Mouse (Mus musculus) layer of hippocampus, adult 2 months (tissue): ENCODE results near the gene Ifna6. TPM values are rescaled to one million over a fixed set of nuclear protein-coding genes. Genes with fewer than 3 reads are reported as not detected.
A peak's percentile ranks its signal among the peaks of the same experiment; 100 is the strongest.
"Not testable (repeated sequence)": the region's sequence is repeated elsewhere in the genome, so short reads cannot be mapped to it uniquely, and the experiment has no call there.

Source experiments
- DNase-seq, 2 experiments: peaks; one replicate each; pipeline ENCODE4 v3.0.0; 2022; ENCODE audit warnings: low spot score in 2 of 2
- H3K27ac ChIP-seq: fragments of 200-600 bp; 2 replicates; pipeline ENCODE4 v1.8.1; 2022
- H3K4me3 ChIP-seq: fragments of 200-600 bp; 2 replicates; pipeline ENCODE4 v1.8.1; 2022; ENCODE audit warnings: mild to moderate bottlenecking
- CTCF ChIP-seq: fragments of 200-600 bp; conservative IDR thresholded peaks from 2 replicates; pipeline ENCODE4 v1.8.1; 2022; ENCODE audit warnings: antibody characterized with exemption, mild to moderate bottlenecking, moderate library complexity
- long read RNA-seq, 2 experiments: library from polyadenylated mRNA; stranded (forward); transcript quantifications; one replicate each; pipeline ENCODE4 v2.0.0; 2021; ENCODE audit warnings: borderline mapping rate in 2 of 2
- total RNA-seq, 2 experiments: library from RNA; stranded (reverse); gene quantifications; 2 replicates each; pipeline ENCODE4 v1.2.3; 2021

Gene Ifna6
- not detected for total RNA-seq
- long read RNA-seq, experiment 1: 0 reads
- long read RNA-seq, experiment 2: 0 reads

GRCm38 (mm10) chr4:88827116-88827515, at the start of gene Ifna6:
TSS of gene Ifna6 (plus strand) at chr4:88827416.
- not testable (repeated sequence) for DNase-seq, H3K4me3 ChIP-seq, H3K27ac ChIP-seq

GRCm38 (mm10) chr4:88779550-88779949, 47.7 kb upstream of the Ifna6 start, which contains the start of gene Gm13272:
TSS of gene Gm13272 (plus strand) at chr4:88779850.
- not testable (repeated sequence) for DNase-seq, H3K4me3 ChIP-seq, H3K27ac ChIP-seq

- H3K27ac ChIP-seq, H3K4me3 ChIP-seq, DNase-seq: not testable (repeated sequence)
Measured at GRCm38 (mm10) chr4:88780320-88780719, 46.9 kb upstream of the Ifna6 start.

- H3K4me3 ChIP-seq, H3K27ac ChIP-seq, DNase-seq: not testable (repeated sequence)
Measured at GRCm38 (mm10) chr4:88781831-88782230, 45.4 kb upstream of the Ifna6 start, which contains the start of gene Ifnz. TSS of gene Ifnz (plus strand) at chr4:88782131.

GRCm38 (mm10) chr4:88782335-88782734, 44.9 kb upstream of the Ifna6 start:
- TF ChIP-seq CTCF: peak; percentile 23
- not testable (repeated sequence) for DNase-seq, H3K4me3 ChIP-seq, H3K27ac ChIP-seq

- not testable (repeated sequence) for DNase-seq, H3K27ac ChIP-seq, H3K4me3 ChIP-seq
Measured at GRCm38 (mm10) chr4:88785409-88785808, 41.8 kb upstream of the Ifna6 start, which contains the start of gene Gm13276. TSS of gene Gm13276 (plus strand) at chr4:88785709.

GRCm38 (mm10) chr4:88788402-88788801, 38.8 kb upstream of the Ifna6 start, which contains the start of gene Gm13277:
TSS of gene Gm13277 (plus strand) at chr4:88788632.
- peak; percentile 58 for TF ChIP-seq CTCF
- H3K27ac ChIP-seq, H3K4me3 ChIP-seq: not testable (repeated sequence)
- peak; percentile 58 to 66 for DNase-seq

GRCm38 (mm10) chr4:88791250-88791649, 36.0 kb upstream of the Ifna6 start, which contains the start of gene Gm13278:
TSS of gene Gm13278 (plus strand) at chr4:88791550.
- not testable (repeated sequence) for H3K4me3 ChIP-seq, DNase-seq, H3K27ac ChIP-seq

- DNase-seq: peak; percentile 41 to 60
- H3K4me3 ChIP-seq: peak within 1 kb of the TSS; percentile 14
Measured at GRCm38 (mm10) chr4:88793936-88794675, 33.1 kb upstream of the Ifna6 start, which contains the start of gene Gm13275. TSS of gene Gm13275 (plus strand) at chr4:88794487.

GRCm38 (mm10) chr4:88797097-88797496, 30.1 kb upstream of the Ifna6 start, which contains the start of gene Gm13279:
TSS of gene Gm13279 (plus strand) at chr4:88797397.
- H3K4me3 ChIP-seq, DNase-seq, H3K27ac ChIP-seq: not testable (repeated sequence)

More at GRCm38 (mm10) chr4:88793936-88794675, 33.1 kb upstream of the Ifna6 start, which contains the start of gene Gm13275:
- not testable (repeated sequence) for H3K27ac ChIP-seq
- TF ChIP-seq CTCF: peak; percentile 57

- not testable (repeated sequence) for DNase-seq, H3K27ac ChIP-seq, H3K4me3 ChIP-seq
Measured at GRCm38 (mm10) chr4:88799365-88799764, 27.9 kb upstream of the Ifna6 start, which contains the start of gene Gm13285. TSS of gene Gm13285 (plus strand) at chr4:88799665.

- not testable (repeated sequence) for H3K27ac ChIP-seq, DNase-seq, H3K4me3 ChIP-seq
Measured at GRCm38 (mm10) chr4:88802954-88803353, 24.3 kb upstream of the Ifna6 start, which contains the start of gene Gm13287. TSS of gene Gm13287 (plus strand) at chr4:88803254.

GRCm38 (mm10) chr4:88805231-88805630, 22.0 kb upstream of the Ifna6 start, which contains the start of gene Gm13288:
TSS of gene Gm13288 (plus strand) at chr4:88805531.
- H3K4me3 ChIP-seq, DNase-seq, H3K27ac ChIP-seq: not testable (repeated sequence)

GRCm38 (mm10) chr4:88805761-88806160, 21.5 kb upstream of the Ifna6 start:
- H3K4me3 ChIP-seq, H3K27ac ChIP-seq, DNase-seq: not testable (repeated sequence)
- TF ChIP-seq CTCF: peak; percentile 21
